Mouse (Mus musculus) Patski (cell line): ENCODE measurements around the gene Mbd5. TPM values are rescaled to one million over a fixed set of nuclear protein-coding genes. Genes with fewer than 3 reads are reported as not detected.

Experiments
- ATAC-seq: fragments of 100-300 bp; one replicate; pipeline ENCODE4 v1.8.0; 2021
- CTCF ChIA-PET: fragments of 350-600 bp; sonication (Branson Sonifier 250); formaldehyde crosslinking; loops from one replicate; lab custom pipeline; 2022; ENCODE audit warnings: inconsistent platforms; lab: Charles Lee
- POLR2A ChIA-PET: fragments of 350-600 bp; sonication (Branson Sonifier 250); formaldehyde crosslinking; loops from one replicate; lab custom pipeline; 2022; ENCODE audit warnings: antibody characterized with exemption, inconsistent platforms; lab: Charles Lee
- DNase-seq: peaks from one replicate; pipeline ENCODE4 v3.0.0-alpha.2; 2011; ENCODE audit warnings: low read depth, low spot score
- H3K27me3 ChIP-seq: fragments of 371-371 bp; one replicate; pipeline ENCODE4 v1.5.1; 2021
- CTCF ChIP-seq: fragments of 100-300 bp; IDR thresholded peaks from one replicate; pipeline ENCODE4 v1.5.1; 2021
- in situ Hi-C: fragments of 300-500 bp; cut with MboI; formaldehyde crosslinking; loops from 3 replicates; pipeline ENCODE4 v1.11.1; 2018; ENCODE audit warnings: low pct_unique_long_range_greater_than_20kb, mixed read lengths
- polyA plus RNA-seq: library from polyadenylated mRNA; unstranded; gene quantifications from one replicate; pipeline ENCODE4 v1.2.3, GENCODE M21; 2021

Gene Mbd5
- 22.2 TPM for polyA plus RNA-seq

DNA sequence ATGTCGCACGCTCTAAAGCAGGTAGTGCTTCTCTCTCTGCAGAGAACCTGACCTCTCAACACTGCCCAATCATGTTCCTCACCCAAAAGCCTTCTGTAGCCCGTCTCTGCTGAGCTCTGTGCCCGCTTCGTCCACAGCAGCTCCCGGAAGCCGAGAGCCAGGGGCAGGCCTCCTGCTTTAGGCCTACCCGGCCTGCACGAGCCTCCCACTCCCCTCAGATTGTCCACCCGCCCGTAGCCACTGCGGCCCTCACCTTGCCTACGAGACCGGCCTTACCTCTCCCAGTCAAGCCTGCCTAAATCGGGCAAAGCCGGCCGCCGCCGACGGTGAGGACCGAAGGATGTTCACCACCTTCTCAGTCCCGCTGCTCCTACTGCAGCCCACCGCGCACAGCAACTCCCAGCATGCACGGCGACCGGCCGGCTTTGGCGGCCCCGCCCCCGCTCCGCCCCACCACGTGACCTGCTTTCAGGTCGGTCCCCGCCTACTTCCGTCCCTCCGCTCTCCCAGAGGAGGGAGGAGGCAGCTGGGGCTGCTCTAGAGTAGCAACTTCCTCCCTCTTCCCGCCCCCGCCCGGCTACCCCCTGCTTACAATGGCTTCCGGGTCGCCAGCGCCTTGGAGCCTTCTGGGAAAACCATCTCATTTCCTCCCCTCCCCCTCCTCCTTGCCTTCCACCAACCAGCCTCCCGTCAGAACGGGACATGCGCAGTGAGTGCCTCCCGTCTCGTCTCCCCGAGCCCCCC, at the start of gene Mbd5:
TSS of gene Mbd5 (plus strand) at position 668 of the 744 bp plus-strand sequence.
- in situ Hi-C loops: loop anchor here (25.0 kb wide), 1 partner anchor 1338 kb away; the partner anchor contains the start of gene Mmadhc
- ChIA-PET POLR2A (no interaction called here), CTCF (interaction anchor here (1.6 to 1.8 kb wide), 2 partner anchors 89 to 785 kb away, joined by 3 to 4 read pairs; no protein-coding TSS in a partner anchor)
- H3K27me3 ChIP-seq: no peaks in the 10 kb centered on the region
- DNase-seq: peak; percentile 92
- TF ChIP-seq CTCF: no peak
- peak; percentile 99 for ATAC-seq

DNA sequence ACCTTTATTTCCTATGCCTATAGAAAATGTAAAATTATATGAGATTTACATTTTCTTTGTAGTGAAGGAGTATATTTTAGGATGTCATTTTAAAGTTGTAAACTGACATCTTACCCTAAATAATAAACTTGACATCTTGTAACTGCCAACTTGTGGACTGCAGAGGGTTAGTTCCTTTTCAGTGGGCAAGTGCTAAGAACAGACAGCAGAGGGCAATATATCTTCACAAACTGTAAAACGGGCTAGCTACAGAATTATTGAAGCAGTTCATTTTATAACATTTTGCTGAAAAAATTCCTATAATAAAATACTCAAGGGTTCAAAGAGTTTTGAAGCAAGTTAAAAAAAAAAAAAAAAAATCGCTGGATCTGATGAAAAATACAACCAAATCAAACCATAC, 40.4 kb upstream of the Mbd5 start:
- ATAC-seq: no peak
- ChIA-PET POLR2A (no interaction called here), CTCF (interaction anchor here (1.4 to 2.1 kb wide), 3 partner anchors 17 to 404 kb away, joined by 3 to 13 read pairs (median 4); no protein-coding TSS in a partner anchor)
- in situ Hi-C loops: loop anchor here (5.0 to 25.0 kb wide), 3 partner anchors 408 to 816 kb away; no protein-coding TSS in a partner anchor
- DNase-seq: no peak
- TF ChIP-seq CTCF: peak; percentile 49
- H3K27me3 ChIP-seq: no peaks in the 10 kb centered on the region

DNA sequence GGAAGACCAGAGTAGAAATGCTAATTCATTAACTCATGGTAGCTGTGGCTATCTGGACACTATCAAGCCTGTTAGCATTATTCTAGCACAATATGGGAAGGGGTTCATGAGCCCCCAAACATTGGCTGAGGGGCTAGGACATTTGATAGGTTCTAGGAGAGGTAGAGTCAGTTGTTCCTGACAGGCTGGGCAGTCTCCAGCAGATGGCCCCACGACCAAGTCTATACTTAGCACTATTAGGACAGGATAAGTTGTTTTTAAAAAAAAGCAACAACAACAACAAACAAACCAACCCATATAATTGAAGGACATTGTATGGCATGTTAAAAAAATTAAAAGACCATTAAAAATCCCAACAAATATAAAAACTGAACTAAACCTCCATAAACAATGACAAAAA, 35.1 kb upstream of the Mbd5 start:
- CTCF ChIA-PET: interaction anchor here (1.3 to 2.7 kb wide), 2 partner anchors 9 to 399 kb away, joined by 3 to 12 read pairs; no protein-coding TSS in a partner anchor
- DNase-seq (no peak), ATAC-seq (no peak)
- in situ Hi-C loops: loop anchor here (25.0 kb wide), 1 partner anchor 523 kb away; no protein-coding TSS in a partner anchor
- POLR2A ChIA-PET: no interaction called here
- peak; percentile 43 for TF ChIP-seq CTCF
- H3K27me3 ChIP-seq: no peaks in the 10 kb centered on the region

DNA sequence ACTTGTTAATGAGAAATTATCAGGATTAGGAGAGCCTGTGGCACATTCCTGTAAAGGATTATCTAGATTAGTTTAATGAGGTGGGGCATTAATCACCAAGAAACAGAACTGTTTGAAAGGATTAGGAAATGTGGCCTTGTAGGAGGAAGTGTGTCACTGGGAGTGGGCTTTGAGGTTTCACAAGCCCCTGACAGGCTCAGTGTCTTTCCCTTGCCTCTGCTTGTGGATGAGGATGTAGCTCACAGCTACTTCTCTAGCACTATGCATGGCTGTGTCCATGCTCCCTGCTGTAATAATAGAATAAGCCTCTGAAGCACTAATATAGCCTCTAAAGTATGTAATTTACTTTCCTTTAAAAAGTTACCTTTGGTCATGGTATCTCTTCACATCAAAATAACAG, 33.5 kb upstream of the Mbd5 start:
- ChIA-PET POLR2A (no interaction called here), CTCF (interaction anchor here (1.3 to 1.8 kb wide), 2 partner anchors 8 to 12 kb away, joined by 3 to 4 read pairs; no protein-coding TSS in a partner anchor)
- in situ Hi-C loops: loop anchor here (25.0 kb wide), 1 partner anchor 521 kb away; no protein-coding TSS in a partner anchor
- DNase-seq (no peak), ATAC-seq (no peak)
- no peak for TF ChIP-seq CTCF
- no peaks in the 10 kb centered on the region for H3K27me3 ChIP-seq

DNA sequence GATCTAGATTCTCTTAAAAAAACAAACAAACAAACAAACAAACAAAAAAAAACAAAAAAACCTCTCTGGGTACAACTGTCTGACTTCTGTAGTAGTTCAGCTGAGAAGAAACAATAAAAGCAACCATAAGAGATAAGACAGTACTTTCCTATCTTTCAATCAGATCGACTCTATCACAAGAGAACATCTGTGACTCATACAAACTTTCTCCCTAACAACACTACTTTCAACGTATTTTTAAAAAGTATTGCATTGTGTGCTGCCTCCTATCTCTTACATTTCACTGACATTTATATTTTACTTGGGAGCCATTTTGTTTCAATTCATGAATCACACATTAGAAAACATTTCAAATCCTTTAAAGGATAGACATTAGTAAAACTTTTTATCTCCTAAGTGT, 14.2 kb upstream of the Mbd5 start:
- POLR2A ChIA-PET: no interaction called here
- no peak for ATAC-seq
- in situ Hi-C loops: loop anchor here (25.0 kb wide), 1 partner anchor 1352 kb away; the partner anchor contains the start of gene Mmadhc
- CTCF ChIA-PET: no interaction called here
- no peak for TF ChIP-seq CTCF
- no peak for DNase-seq
- no peaks in the 10 kb centered on the region for H3K27me3 ChIP-seq

DNA sequence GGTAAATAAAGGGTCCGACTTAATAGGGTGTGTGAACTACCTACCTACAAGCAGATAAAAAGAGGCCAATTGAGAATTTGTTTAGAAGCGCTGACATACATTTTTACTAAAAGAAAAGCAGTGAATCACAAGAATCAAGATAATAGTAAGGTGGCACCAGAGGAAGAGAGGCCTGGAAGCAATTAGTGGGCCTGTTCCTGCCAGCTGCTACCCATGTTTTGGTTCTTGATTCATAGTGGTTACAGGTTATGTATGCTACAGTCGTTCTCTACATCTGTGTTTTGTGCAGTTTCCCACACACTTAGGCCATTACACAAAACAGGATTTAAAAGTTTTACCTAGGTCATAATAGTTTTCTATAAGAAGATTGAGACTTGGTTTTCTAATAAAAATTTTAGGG, 1.5 kb upstream of the Mbd5 start:
- ATAC-seq (no peak), DNase-seq (no peak)
- no peaks in the 10 kb centered on the region for H3K27me3 ChIP-seq
- TF ChIP-seq CTCF: no peak
- CTCF ChIA-PET: interaction anchor here (1.6 to 1.8 kb wide), 2 partner anchors 90 to 786 kb away, joined by 3 to 4 read pairs; no protein-coding TSS in a partner anchor
- POLR2A ChIA-PET: no interaction called here
- in situ Hi-C loops: loop anchor here (25.0 kb wide), 1 partner anchor 1340 kb away; the partner anchor contains the start of gene Mmadhc

DNA sequence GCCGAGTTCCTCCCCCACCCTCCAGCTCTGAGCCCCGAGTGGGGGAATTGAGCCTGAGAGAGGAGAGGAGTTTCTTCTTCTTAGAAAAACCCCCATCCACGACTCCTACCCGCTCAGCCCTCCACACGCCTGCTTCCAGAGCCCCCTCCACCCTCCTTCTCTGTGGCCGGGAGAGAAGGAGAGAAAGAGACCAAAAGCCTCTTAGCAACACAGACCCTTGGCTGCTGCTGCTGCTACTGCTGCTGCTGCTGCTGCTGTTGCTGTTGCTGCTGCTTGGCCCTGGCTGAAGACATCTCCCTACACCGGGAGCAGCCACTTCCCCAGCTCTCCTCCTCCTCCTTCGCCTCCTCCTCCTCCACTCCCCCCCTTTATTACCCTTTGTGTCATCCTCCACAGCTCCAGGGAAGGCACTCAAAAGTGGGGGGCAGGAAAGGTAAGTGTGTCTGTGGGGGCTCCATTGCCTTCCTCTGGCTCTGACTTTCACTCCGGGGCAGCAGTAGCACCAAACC, 489 bp downstream of the Mbd5 start:
- no peak for TF ChIP-seq CTCF
- no peaks in the 10 kb centered on the region for H3K27me3 ChIP-seq
- POLR2A ChIA-PET: interaction anchor here (0.7 kb wide), 1 partner anchor 665 kb away, joined by 3 read pairs; no protein-coding TSS in a partner anchor
- DNase-seq (no peak), ATAC-seq (peak; percentile 24)
- CTCF ChIA-PET: interaction anchor here (1.8 kb wide), 1 partner anchor 784 kb away, joined by 4 read pairs; no protein-coding TSS in a partner anchor
- in situ Hi-C loops: loop anchor here (25.0 kb wide), 1 partner anchor 1338 kb away; the partner anchor contains the start of gene Mmadhc

DNA sequence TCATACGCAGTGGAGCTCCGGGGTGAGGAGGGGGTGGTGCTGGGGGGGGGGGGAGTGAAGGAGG, 776 bp downstream of the Mbd5 start, which contains the start of gene Orc4:
TSS of gene Orc4 (minus strand) at position 26 of the 64 bp plus-strand sequence.
- TF ChIP-seq CTCF: no peak
- POLR2A ChIA-PET: interaction anchor here (0.7 kb wide), 1 partner anchor 665 kb away, joined by 3 read pairs; no protein-coding TSS in a partner anchor
- no peaks in the 10 kb centered on the region for H3K27me3 ChIP-seq
- no peak for ATAC-seq
- no peak for DNase-seq
- in situ Hi-C loops: no loop called here
- CTCF ChIA-PET: no interaction called here

DNA sequence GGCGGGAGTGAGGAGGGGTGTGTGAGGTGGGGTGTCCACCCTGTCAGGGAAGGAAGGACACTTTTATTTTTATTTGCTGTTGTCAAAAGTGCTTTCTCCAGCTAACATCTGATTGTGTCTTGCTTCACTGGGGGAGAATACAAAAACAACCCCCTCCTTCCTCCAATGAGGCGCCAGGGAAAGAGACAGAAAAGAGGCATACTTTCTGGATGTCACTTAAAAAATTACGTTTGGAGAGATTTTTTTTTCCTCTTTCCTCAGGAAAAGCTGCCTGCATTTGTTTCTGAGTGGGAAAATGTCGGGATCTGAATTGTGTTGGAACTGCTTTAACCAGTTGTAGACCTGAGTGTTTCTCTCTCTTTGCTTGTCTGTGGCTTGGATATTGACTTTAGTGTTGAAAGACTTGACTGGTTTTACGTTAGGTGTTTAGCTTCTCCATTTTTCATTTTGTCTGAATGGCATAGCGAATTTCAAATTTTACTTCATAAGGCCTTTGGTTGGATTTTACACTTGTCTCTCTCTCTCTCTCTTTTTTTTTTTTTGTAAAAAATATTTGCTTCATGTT, 1.1 kb downstream of the Mbd5 start:
- ATAC-seq: no peak
- ChIA-PET CTCF (no interaction called here), POLR2A (interaction anchor here (0.7 kb wide), 1 partner anchor 664 kb away, joined by 3 read pairs; no protein-coding TSS in a partner anchor)
- H3K27me3 ChIP-seq: no peaks in the 10 kb centered on the region
- TF ChIP-seq CTCF: no peak
- in situ Hi-C loops: no loop called here
- DNase-seq: no peak

DNA sequence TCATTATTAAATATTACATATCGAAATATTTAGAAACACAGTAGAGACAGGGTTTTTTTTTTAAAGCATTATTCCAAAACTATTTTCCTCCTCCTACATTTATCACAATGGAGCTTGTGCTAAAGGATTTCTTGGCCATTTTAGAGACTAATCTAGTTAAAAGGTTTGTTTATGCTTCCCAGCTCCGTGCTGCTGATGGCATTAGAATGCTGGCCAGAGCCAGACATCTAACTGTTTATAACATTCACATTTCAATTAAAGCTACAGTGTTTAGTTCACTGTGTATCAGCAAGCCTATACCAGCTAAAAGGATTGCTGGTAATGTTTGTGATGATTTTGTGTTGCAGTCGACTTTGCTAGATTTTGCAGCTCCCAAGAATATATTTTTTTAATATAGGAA, 7.3 kb downstream of the Mbd5 start:
- ATAC-seq (no peak), DNase-seq (no peak)
- no peak for TF ChIP-seq CTCF
- in situ Hi-C loops: no loop called here
- no peaks in the 10 kb centered on the region for H3K27me3 ChIP-seq
- POLR2A ChIA-PET: no interaction called here
- CTCF ChIA-PET: interaction anchor here (1.6 kb wide), 1 partner anchor 27 kb away, joined by 5 read pairs; no protein-coding TSS in a partner anchor
